Mouse (Mus musculus) right cerebral cortex, adult 2 months (tissue): ENCODE measurements around the gene Gins3.
"Not testable (repeated sequence)": the region's sequence is repeated elsewhere in the genome, so short reads cannot be mapped to it uniquely, and the experiment has no call there.

ENCODE experiments used
- DNase-seq, 2 experiments: peaks; one replicate each; pipeline ENCODE4 v3.0.0; 2021 to 2022; ENCODE audit warnings: low spot score in 2 of 2

The Gins3 gene

GRCm38 (mm10) chr8:95653351-95653750 lies 20.1 kb downstream of the Gins3 start:
- no peak for DNase-seq

GRCm38 (mm10) chr8:95655831-95656230 lies 22.6 kb downstream of the Gins3 start:
- DNase-seq = no peak

GRCm38 (mm10) chr8:95656316-95657002 lies 23.2 kb downstream of the Gins3 start:
- no peak for DNase-seq

GRCm38 (mm10) chr8:95657523-95657922 lies 24.3 kb downstream of the Gins3 start:
- DNase-seq = no peak

- no peak for DNase-seq
These were observed 27.2 kb downstream of the Gins3 start for GRCm38 (mm10) chr8:95660334-95660882.

GRCm38 (mm10) chr8:95661085-95661484 lies 27.8 kb downstream of the Gins3 start:
- DNase-seq = no peak

GRCm38 (mm10) chr8:95661575-95661974 lies 28.3 kb downstream of the Gins3 start:
- DNase-seq = no peak

- no peak for DNase-seq
These were observed 29.8 kb downstream of the Gins3 start for GRCm38 (mm10) chr8:95662885-95663598.

- no peak for DNase-seq
These were observed 30.3 kb downstream of the Gins3 start for GRCm38 (mm10) chr8:95663599-95663949.

- DNase-seq = not testable (repeated sequence)
These were observed 32.7 kb downstream of the Gins3 start for GRCm38 (mm10) chr8:95665813-95666452.

- no peak for DNase-seq
These were observed 35.1 kb downstream of the Gins3 start for GRCm38 (mm10) chr8:95668163-95668958.

- no peak for DNase-seq
These were observed 36.7 kb downstream of the Gins3 start for GRCm38 (mm10) chr8:95669967-95670366.

- no peak for DNase-seq
These were observed 38.6 kb downstream of the Gins3 start for GRCm38 (mm10) chr8:95671861-95672260.

GRCm38 (mm10) chr8:95672811-95673210 lies 39.6 kb downstream of the Gins3 start:
- DNase-seq = no peak

GRCm38 (mm10) chr8:95676631-95677030 lies 43.4 kb downstream of the Gins3 start, which contains the start of gene Ndrg4:
Gene Ndrg4 (plus strand): TSS chr8:95676980.
- DNase-seq = no peak

- no peak for DNase-seq
These were observed 44.4 kb downstream of the Gins3 start for GRCm38 (mm10) chr8:95677591-95678023.

- DNase-seq = peak; percentile 55 to 60
These were observed 44.9 kb downstream of the Gins3 start for GRCm38 (mm10) chr8:95678024-95678611.

- DNase-seq = peak in 1 of 2 experiments; percentile 77
These were observed 54.9 kb downstream of the Gins3 start for GRCm38 (mm10) chr8:95688073-95688672.

- DNase-seq = no peak
These were observed 57.8 kb downstream of the Gins3 start for GRCm38 (mm10) chr8:95690929-95691541.

- DNase-seq = peak; percentile 80 to 86
These were observed 61.4 kb downstream of the Gins3 start for GRCm38 (mm10) chr8:95694631-95695030.
